Mouse (Mus musculus) neural tube, embryonic 10.5 days (tissue): ENCODE measurements at regions not wholly inside any gene's neighbourhood (a gene's known extent, or its start where the extent isn't known, plus 50 kb on each side); places are given as distances from the start of the nearest gene placed in this dataset.

Experiments
- DNase-seq: peaks from one replicate; pipeline ENCODE4 v3.0.0-alpha.2; 2017; ENCODE audit warnings: low spot score; ENCODE audit errors: extremely low spot score

- no peak for DNase-seq
These were observed 1327.7 kb downstream of the Hace1 start for GRCm38 (mm10) chr10:46905337-46905736.

- no peak for DNase-seq
These were observed 1345.0 kb downstream of the Hace1 start for GRCm38 (mm10) chr10:46922527-46923200.

GRCm38 (mm10) chr10:46934311-46934710 is 1356.7 kb downstream of the Hace1 start:
- no peak for DNase-seq

GRCm38 (mm10) chr10:46936248-46936970 is 1358.8 kb downstream of the Hace1 start:
- no peak for DNase-seq

- no peak for DNase-seq
These were observed 1361.7 kb downstream of the Hace1 start for GRCm38 (mm10) chr10:46939338-46939737.

GRCm38 (mm10) chr10:46939819-46940218 is 1362.2 kb downstream of the Hace1 start:
- DNase-seq: peak; percentile 15

- no peak for DNase-seq
These were observed 1375.3 kb downstream of the Hace1 start for GRCm38 (mm10) chr10:46952940-46953339.

GRCm38 (mm10) chr10:46954701-46955100 is 1377.1 kb downstream of the Hace1 start:
- DNase-seq: no peak

- DNase-seq: no peak
These were observed 1402.8 kb downstream of the Hace1 start for GRCm38 (mm10) chr10:46980410-46980809.

GRCm38 (mm10) chr10:46999701-47000100 is 1422.1 kb downstream of the Hace1 start:
- DNase-seq: no peak

- DNase-seq: no peak
These were observed 1451.1 kb downstream of the Hace1 start for GRCm38 (mm10) chr10:47028765-47029164.

GRCm38 (mm10) chr10:47054672-47055071 is 1477.0 kb downstream of the Hace1 start:
- no peak for DNase-seq

- DNase-seq: no peak
These were observed 1524.9 kb downstream of the Hace1 start for GRCm38 (mm10) chr10:47102551-47102950.
